Mouse (Mus musculus) CH12.LX (cell line): ENCODE data around the gene Neu4.
"Not testable (repeated sequence)": the region's sequence is repeated elsewhere in the genome, so short reads cannot be mapped to it uniquely, and the experiment has no call there.

ENCODE experiments used
- ETS1 ChIP-seq: conservative IDR thresholded peaks from 2 replicates; pipeline ENCODE4 v1.6.1; 2012; ENCODE audit warnings: low read depth, mild to moderate bottlenecking, inconsistent platforms, low read length, improper control_type of control experiment, moderate library complexity
- KAT2A ChIP-seq: IDR thresholded peaks from 2 replicates; pipeline ENCODE4 v1.6.1; 2012; ENCODE audit warnings: low read length, improper control_type of control experiment, inconsistent platforms; ENCODE audit not compliant: insufficient replicate concordance
- POLR2A ChIP-seq: IDR thresholded peaks from 2 replicates; pipeline ENCODE4 v1.6.1; 2011; ENCODE audit warnings: low read depth, mild to moderate bottlenecking, improper control_type of control experiment, low read length

GRCm38 (mm10) chr1:93975764-93976163 lies 44.5 kb upstream of the Neu4 start:
- TF ChIP-seq POLR2A, ETS1, KAT2A: not testable (repeated sequence)
